Mouse (Mus musculus) MEL (cell line): ENCODE data around the gene Hoxc4. TPM values are rescaled to one million over a fixed set of nuclear protein-coding genes. Genes with fewer than 3 reads are reported as not detected.

Experiments used
- USF2 ChIP-seq, 2 experiments: IDR thresholded peaks; 2 replicates each; pipeline ENCODE4 v1.6.1; 2011 to 2012; ENCODE audit warnings: improper control_type of control experiment in 2 of 2, low read length in 2 of 2, borderline replicate concordance in 1 of 2, inconsistent platforms in 1 of 2, low read depth in 1 of 2, mild to moderate bottlenecking in 1 of 2; ENCODE audit not compliant: insufficient read depth in 1 of 2
- polyA plus RNA-seq, 2 experiments: library from polyadenylated mRNA; stranded (reverse) in 1 of 2; unstranded in 1 of 2; fragments of >175 nt in 1 of 2; fragments of >200 nt in 1 of 2; gene quantifications; 2 replicates each; pipeline versions ENCODE4 v1.2.1 to v1.2.4; 2012; ENCODE audit warnings: low replicate concordance in 2 of 2, low read depth in 1 of 2; ENCODE audit not compliant: insufficient read length in 2 of 2, insufficient read depth in 1 of 2, missing spikeins in 1 of 2
- total RNA-seq: library from RNA; depleted of rRNA; stranded (reverse); fragments of 300-350 nt; gene quantifications from 2 replicates; pipeline ENCODE4 v1.2.3, GENCODE M21; 2012; rRNA removed

Gene Hoxc4
- total and polyA plus RNA-seq, 3 experiments = 2.6 to 9.4 TPM; not detected in 1

DNA sequence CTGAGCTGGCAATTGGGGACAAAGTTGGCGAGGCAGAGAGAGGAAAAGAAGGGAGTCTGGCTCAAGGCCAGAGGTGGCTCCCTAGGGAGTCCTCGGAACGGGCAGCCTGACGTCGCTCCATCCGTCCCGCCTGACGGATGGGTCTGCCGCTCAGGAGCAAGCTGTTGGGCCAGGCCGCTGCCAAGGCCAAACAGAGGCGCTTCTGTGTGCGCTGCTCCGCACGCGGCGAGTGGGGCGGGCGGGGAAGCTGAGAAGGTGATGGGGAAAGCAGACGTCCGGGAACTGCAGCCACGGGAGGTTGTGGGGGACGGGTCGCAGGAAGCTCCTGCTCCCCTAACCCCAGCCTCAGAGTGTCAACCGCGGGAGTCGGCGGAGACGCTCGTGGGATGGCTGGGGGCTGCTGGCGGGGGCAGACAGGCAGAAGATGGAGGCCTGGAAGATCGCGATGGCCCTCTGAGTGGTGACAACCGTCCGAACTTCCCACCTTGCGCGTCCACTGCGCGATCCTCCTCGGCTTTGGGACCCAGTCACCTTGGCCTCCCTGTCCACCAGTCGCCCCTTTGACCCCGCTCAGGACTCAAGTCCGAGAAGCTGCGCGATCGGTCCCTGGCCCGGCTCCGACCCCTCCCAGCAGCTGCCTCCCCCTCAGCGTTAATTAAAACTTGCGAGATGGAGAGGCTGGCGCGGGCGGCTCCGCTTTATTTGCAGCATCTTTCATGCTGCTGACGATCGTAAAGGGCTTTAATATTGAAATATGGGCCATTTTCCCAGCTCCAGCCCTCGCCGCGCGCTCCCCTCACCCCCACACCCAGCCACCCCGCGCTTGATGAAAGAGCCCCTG is 67.3 kb downstream of the Hoxc4 start (continued):
- no peak for TF ChIP-seq USF2 (IDR thresholded peaks at IDR 0.05; ENCODE audit: borderline replicate concordance in 1 of 2, insufficient read depth in 1 of 2, low read depth in 1 of 2, low read length in 2 of 2)
- TF ChIP-seq, all 39 proteins: peak for 0

Other genes with a start within 250 kb of the Hoxc4 start
- not detected in 2 replicates for gene Hoxc13, start 97.8 kb upstream of the Hoxc4 start, total RNA-seq
- not detected for gene Hoxc13, start 97.8 kb upstream of the Hoxc4 start, polyA plus RNA-seq
- not detected in 2 replicates for gene Hoxc12, start 82.2 kb upstream of the Hoxc4 start, total RNA-seq
- gene Hoxc12, start 82.2 kb upstream of the Hoxc4 start, polyA plus RNA-seq = not detected
- gene Hoxc11, start 64.5 kb upstream of the Hoxc4 start, total RNA-seq = not detected in 2 replicates
- gene Hoxc11, start 64.5 kb upstream of the Hoxc4 start, polyA plus RNA-seq = not detected
- 6.3 and 6.8 TPM in 2 replicates for gene Hoxc10, start 52.1 kb upstream of the Hoxc4 start, total RNA-seq
- 10 to 100 TPM in 1 of 2 experiments, not detected in 1; 24.8 TPM for gene Hoxc10, start 52.1 kb upstream of the Hoxc4 start, polyA plus RNA-seq
- 0.46 and 0.56 TPM in 2 replicates for gene Hoxc5, start 51.5 kb upstream of the Hoxc4 start, total RNA-seq
- 1 to 10 TPM in 1 of 2 experiments, not detected in 1; 3.0 TPM for gene Hoxc5, start 51.5 kb upstream of the Hoxc4 start, polyA plus RNA-seq
- 3.2 and 4.1 TPM in 2 replicates for gene Hoxc9, start 42.5 kb upstream of the Hoxc4 start, total RNA-seq
- gene Hoxc9, start 42.5 kb upstream of the Hoxc4 start, polyA plus RNA-seq = 100 to 1,000 TPM in 1 of 2 experiments, 1 to 10 TPM in 1; 9.5 to 400 TPM
- 0.26 and 0.31 TPM in 2 replicates for gene Hoxc8, start 28.3 kb upstream of the Hoxc4 start, total RNA-seq
- 1 to 10 TPM in 1 of 2 experiments, not detected in 1; 1.7 TPM for gene Hoxc8, start 28.3 kb upstream of the Hoxc4 start, polyA plus RNA-seq
- 1.7 and 2.3 TPM in 2 replicates for gene Hoxc6, start 20.7 kb upstream of the Hoxc4 start, total RNA-seq
- gene Hoxc6, start 20.7 kb upstream of the Hoxc4 start, polyA plus RNA-seq = 1 to 10 TPM in 1 of 2 experiments, not detected in 1; 9.4 TPM
- gene Smug1, start 148.2 kb downstream of the Hoxc4 start, total RNA-seq = 3.8 and 5.2 TPM in 2 replicates
- 1 to 10 TPM in 1 of 2 experiments, not detected in 1; 4.6 TPM for gene Smug1, start 148.2 kb downstream of the Hoxc4 start, polyA plus RNA-seq
- 39.8 and 40.5 TPM in 2 replicates for gene Cbx5, start 220.9 kb downstream of the Hoxc4 start, total RNA-seq
- gene Cbx5, start 220.9 kb downstream of the Hoxc4 start, polyA plus RNA-seq = 10 to 100 TPM; 42.4 to 67.1 TPM
- 322 and 402 TPM in 2 replicates for gene Hnrnpa1, start 221.5 kb downstream of the Hoxc4 start, total RNA-seq
- gene Hnrnpa1, start 221.5 kb downstream of the Hoxc4 start, polyA plus RNA-seq = 100 to 1,000 TPM in 1 of 2 experiments, not detected in 1; 900 TPM
- gene Nfe2, start 239.5 kb downstream of the Hoxc4 start, total RNA-seq = 63.9 and 74.6 TPM in 2 replicates
- gene Nfe2, start 239.5 kb downstream of the Hoxc4 start, polyA plus RNA-seq = 100 to 1,000 TPM in 1 of 2 experiments, not detected in 1; 103 TPM